Comparison of ENCODE assay signal across 22 mouse cellular contexts in genomic region chr7:144929506-144929905, GRCm38 (mm10). TPM values are rescaled to one million over a fixed set of nuclear protein-coding genes. Genes with fewer than 3 reads are reported as not detected.
DNase-seq lines count a peak whose midpoint lies in the region; ATAC-seq and TF ChIP-seq lines count a peak whose summit lies in the region.
"Had no signal": no experiment of that assay in that cellular context is flagged by ENCODE, and none has a peak within 500 bp of the region (broad histone marks: within the 10 kb centered on the region; RNA-seq: fewer than 3 reads in every experiment).

No protein-coding gene starts in this region.

- H3K79me2 ChIP-seq in liver, adult 2 months (ENCODE audit: control insufficient read depth, insufficient read depth, low read length) = no peaks in the 10 kb centered on the region

- no peak for ATAC-seq in liver, embryonic 11.5 days (replicated peaks; ENCODE audit: low FRiP score)
- ATAC-seq: intestine, postnatal 0 days had no signal

- no peaks in the 10 kb centered on the region for H3K36me3 ChIP-seq in liver, adult 2 months (ENCODE audit: control insufficient read depth, insufficient read depth, low read length)
- H3K36me3 ChIP-seq in liver, embryonic 11.5 days (ENCODE audit: control insufficient read depth, insufficient read depth, low read length) = peaks cover 4% of the 10 kb centered on the region; the same call in 1 of the 2 replicates
- H3K36me3 ChIP-seq: hindbrain, embryonic 15.5 days had no signal

- no peak overlapping the region for H3K4me2 ChIP-seq in liver, embryonic 11.5 days
- H3K4me2 ChIP-seq: hindbrain, embryonic 15.5 days; liver, embryonic 15.5 days; neural tube, embryonic 12.5 days had no signal

- TF ChIP-seq POLR2A in liver, adult 2 months (IDR thresholded peaks at IDR 0.05; ENCODE audit: extremely low read depth, insufficient read depth, low read length) = no peak

- peak; percentile 20 for TF ChIP-seq CTCF in liver, adult 2 months (IDR thresholded peaks at IDR 0.05; ENCODE audit: low read depth, low read length)

- 27% methylated on average over 8 of the region's 8 CpGs for WGBS in liver, adult 2 months
- 78% methylated on average over 8 of the region's 8 CpGs for WGBS in liver, embryonic 11.5 days

- no peak overlapping the region for H3K4me3 ChIP-seq in liver, adult 2 months (ENCODE audit: insufficient read depth, low read depth, low read length)
- no peak overlapping the region for H3K4me3 ChIP-seq in liver, embryonic 11.5 days (ENCODE audit: low read depth, low read length)
- H3K4me3 ChIP-seq: embryonic facial prominence, embryonic 10.5 days; erythroblast, embryonic 14.5 days; gastrocnemius, adult 2 months; heart, embryonic 10.5 days; hindbrain, embryonic 15.5 days; liver, embryonic 15.5 days; neural tube, embryonic 12.5 days had no signal

- H3K27ac ChIP-seq in liver, adult 2 months (replicated peaks; ENCODE audit: insufficient read depth, low read depth, low read length) = peak overlapping the region; percentile 50
- H3K27ac ChIP-seq in liver, embryonic 11.5 days (ENCODE audit: low read depth, low read length) = no peak overlapping the region
- H3K27ac ChIP-seq: gastrocnemius, adult 2 months; liver, embryonic 15.5 days; neural tube, embryonic 12.5 days had no signal

- peak; percentile 39 to 49 for DNase-seq in cerebellum, postnatal 10 days
- no peak for DNase-seq in cerebellum, adult 11-12 months
- peak; percentile 100 for DNase-seq in liver, adult 2 months (ENCODE audit: extremely low read depth, low read depth, low spot score)
- DNase-seq in liver, embryonic 11.5 days (ENCODE audit: low spot score) = no peak
- peak; percentile 68 for DNase-seq in retina, postnatal 1 day
- no peak for DNase-seq in retina, embryonic 14.5 days (ENCODE audit: low spot score)
- DNase-seq in spleen, postnatal 14 days (ENCODE audit: low spot score in 2 of 2) = no peak
- DNase-seq: gastrocnemius, adult 2 months; kidney, postnatal 10 days; right cerebral cortex, postnatal 14 days; thymus, postnatal 14 days had no signal

- peaks cover 38% of the 10 kb centered on the region for H3K4me1 ChIP-seq in liver, adult 2 months (ENCODE audit: control insufficient read depth, insufficient read depth, low read length)
- peaks cover 2% of the 10 kb centered on the region; the same call in 1 of the 2 replicates for H3K4me1 ChIP-seq in liver, embryonic 11.5 days (replicated peaks; ENCODE audit: control insufficient read depth, insufficient read depth, low read length)

- H3K27me3 ChIP-seq in liver, adult 2 months (ENCODE audit: control insufficient read depth, insufficient read depth, low read length) = no peaks in the 10 kb centered on the region
- H3K27me3 ChIP-seq in liver, embryonic 11.5 days (replicated peaks; ENCODE audit: control insufficient read depth, insufficient read depth, low read length) = no peaks in the 10 kb centered on the region
- H3K27me3 ChIP-seq: hindbrain, embryonic 15.5 days; liver, embryonic 15.5 days; neural tube, embryonic 12.5 days had no signal

- H3K9ac ChIP-seq in liver, adult 2 months (ENCODE audit: low read depth, low read length) = no peak overlapping the region
- no peak overlapping the region for H3K9ac ChIP-seq in liver, embryonic 11.5 days (ENCODE audit: low read depth, low read length)
- H3K9ac ChIP-seq: hindbrain, embryonic 15.5 days; liver, embryonic 15.5 days; neural tube, embryonic 12.5 days had no signal

- H3K9me3 ChIP-seq in liver, embryonic 11.5 days (ENCODE audit: control insufficient read depth, low read length) = no peaks in the 10 kb centered on the region
- H3K9me3 ChIP-seq: embryonic facial prominence, embryonic 10.5 days; heart, embryonic 10.5 days; hindbrain, embryonic 15.5 days; liver, embryonic 15.5 days; neural tube, embryonic 12.5 days had no signal

RNA-seq across cellular contexts. Expression of gene Ccnd1, which starts 10.2 kb away (rescaled TPM):
- 42.5 and 49.3 TPM in 2 replicates for total RNA-seq in liver, adult 2 months (2014; rRNA removed)
- polyA plus RNA-seq in liver, adult 2 months (2012; rRNA removed) = 36.4 and 55.0 TPM in 2 replicates
- 60.5 and 69.2 TPM in 2 replicates for polyA plus RNA-seq in liver, embryonic 11.5 days (2014; fragmentation: Nextera tagmentation; extraction: Ambion mirVana)

RNA-seq across cellular contexts. Expression of gene LTO1, which starts 14.6 kb away (rescaled TPM):
- total RNA-seq in liver, adult 2 months (2014; rRNA removed) = 8.9 and 10.6 TPM in 2 replicates
- polyA plus RNA-seq in liver, adult 2 months (2012; rRNA removed) = 10.1 and 11.2 TPM in 2 replicates
- 16.2 and 20.9 TPM in 2 replicates for polyA plus RNA-seq in liver, embryonic 11.5 days (2014; fragmentation: Nextera tagmentation; extraction: Ambion mirVana)

RNA-seq across cellular contexts. Expression of gene Fgf15, which starts 33.2 kb away (rescaled TPM):
- total RNA-seq in liver, adult 2 months (2014; rRNA removed) = not detected in 2 replicates
- not detected in 2 replicates for polyA plus RNA-seq in liver, adult 2 months (2012; rRNA removed)
- polyA plus RNA-seq in liver, embryonic 11.5 days (2014; fragmentation: Nextera tagmentation; extraction: Ambion mirVana) = 0.12 and 0.43 TPM in 2 replicates
- total RNA-seq: gastrocnemius, adult 2 months; heart, postnatal 10 days; layer of hippocampus, adult 8-10 months; left cerebral cortex, adult 8-10 months had no signal
- polyA plus RNA-seq: erythroblast, embryonic 14.5 days; liver, embryonic 15.5 days; spleen, adult 2 months had no signal

Comparison
In these comparisons a context has a peak if more than half of its experiments do, and no peak if none do; other contexts are left out.
1. DNase-seq: peak in cerebellum, postnatal 10 days (2 of 2), liver, adult 2 months (single experiment) and retina, postnatal 1 day (single experiment); none in cerebellum, adult 11-12 months (single experiment), liver, embryonic 11.5 days (single experiment), retina, embryonic 14.5 days (single experiment) and spleen, postnatal 14 days (0 of 2).